Mouse (Mus musculus) cerebellum, postnatal 36 days (tissue): Measurements from ENCODE around the gene Olfr773.
"Not testable (repeated sequence)": the region's sequence is repeated elsewhere in the genome, so short reads cannot be mapped to it uniquely, and the experiment has no call there.

Source experiments
- DNase-seq, 2 experiments: peaks; one replicate each; pipeline ENCODE4 v3.0.0; 2021 to 2022; ENCODE audit warnings: mixed read lengths in 2 of 2

Gene Olfr773

GRCm38 (mm10) chr10:129187319-129187718, at the start of gene Olfr773:
Olfr773 (minus strand) TSS chr10:129187419.
- not testable (repeated sequence) for DNase-seq

GRCm38 (mm10) chr10:129235904-129236303, 48.7 kb upstream of the Olfr773 start, which contains the start of gene Olfr774:
Olfr774 (plus strand) TSS chr10:129236204.
- no peak for DNase-seq

GRCm38 (mm10) chr10:129230737-129231136, 43.5 kb upstream of the Olfr773 start:
- no peak for DNase-seq

- DNase-seq: not testable (repeated sequence)
Measured at GRCm38 (mm10) chr10:129177821-129178220, 9.4 kb downstream of the Olfr773 start, which contains the start of gene Olfr772. Olfr772 (minus strand) TSS chr10:129177921.

GRCm38 (mm10) chr10:129164651-129165050, 22.6 kb downstream of the Olfr773 start, which contains the start of gene Olfr771:
Olfr771 (minus strand) TSS chr10:129164751.
- DNase-seq: no peak

GRCm38 (mm10) chr10:129138898-129139297, 48.3 kb downstream of the Olfr773 start, which contains the start of gene Olfr770:
Olfr770 (minus strand) TSS chr10:129138998.
- no peak for DNase-seq
